Mouse (Mus musculus): Measurements from ENCODE around the gene Proser1.

DNA sequence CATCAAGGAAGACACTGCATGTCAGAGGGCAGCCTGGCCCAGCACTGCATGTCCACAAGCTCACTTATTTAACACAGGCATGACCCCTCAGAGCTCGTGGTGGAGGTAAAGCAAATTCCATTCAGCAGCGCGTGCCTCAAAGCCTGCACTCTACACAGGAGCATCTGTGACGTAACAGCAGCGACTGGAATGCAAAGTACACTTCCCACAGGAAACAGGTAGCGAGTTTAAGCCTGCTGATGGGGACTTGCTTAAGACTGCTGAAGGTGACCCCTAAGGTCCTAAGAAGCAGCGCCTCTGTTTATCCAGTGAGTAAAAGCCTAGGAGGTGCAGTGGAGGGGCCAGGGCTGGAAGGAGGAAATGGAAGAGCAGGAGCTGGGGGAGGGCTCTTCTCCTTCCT is 8.5 kb upstream of the Proser1 start:
- TF ChIP-seq GATA1 (IDR thresholded peaks at IDR 0.05; ENCODE audit: borderline replicate concordance, low read length): no peak
- TF ChIP-seq CTCF (IDR thresholded peaks at IDR 0.05; ENCODE audit: low read depth, low read length): no peak

All from G1E (cell line).